Mouse (Mus musculus): ENCODE measurements around the gene Cryba2.

Gene Cryba2

GRCm38 (mm10) chr1:74846341-74846740 is 46.6 kb downstream of the Cryba2 start:
- 47% methylated on average over 9 of the region's 9 CpGs for WGBS

GRCm38 (mm10) chr1:74843090-74843489 is 49.9 kb downstream of the Cryba2 start:
- 53% methylated on average over 5 of the region's 5 CpGs for WGBS
